Mouse (Mus musculus) 3134 (cell line): Measurements from ENCODE around the gene Sap18b.
"Not testable (repeated sequence)": the region's sequence is repeated elsewhere in the genome, so short reads cannot be mapped to it uniquely, and the experiment has no call there.

Source experiments
- DNase-seq: peaks from one replicate; pipeline ENCODE4 v3.0.0-alpha.2; 2011; ENCODE audit warnings: low spot score; ENCODE audit not compliant: insufficient read length; ENCODE audit errors: extremely low read depth

The Sap18b gene

GRCm38 (mm10) chr8:95825162-95825561 is at the start of gene Sap18b:
Gene Sap18b (plus strand): TSS chr8:95825346.
- DNase-seq: not testable (repeated sequence)

- no peak for DNase-seq
These were observed 44.1 kb upstream of the Sap18b start for GRCm38 (mm10) chr8:95781085-95781484.

- DNase-seq: no peak
These were observed 43.4 kb upstream of the Sap18b start for GRCm38 (mm10) chr8:95781775-95782174.

GRCm38 (mm10) chr8:95782628-95783027 is 42.5 kb upstream of the Sap18b start:
- no peak for DNase-seq

- DNase-seq: no peak
These were observed 39.6 kb upstream of the Sap18b start for GRCm38 (mm10) chr8:95785591-95785990.

- DNase-seq: not testable (repeated sequence)
These were observed 29.6 kb upstream of the Sap18b start for GRCm38 (mm10) chr8:95795333-95796061.

- no peak for DNase-seq
These were observed 26.0 kb upstream of the Sap18b start for GRCm38 (mm10) chr8:95799117-95799516.

GRCm38 (mm10) chr8:95799891-95800290 is 25.3 kb upstream of the Sap18b start:
- DNase-seq: no peak

- DNase-seq: no peak
These were observed 24.8 kb upstream of the Sap18b start for GRCm38 (mm10) chr8:95800353-95800752.

- DNase-seq: no peak
These were observed 23.6 kb upstream of the Sap18b start for GRCm38 (mm10) chr8:95801476-95802064.

- DNase-seq: no peak
These were observed 22.9 kb upstream of the Sap18b start for GRCm38 (mm10) chr8:95802231-95802630.

- DNase-seq: no peak
These were observed 19.7 kb upstream of the Sap18b start for GRCm38 (mm10) chr8:95805482-95805881.

- peak; percentile 41 for DNase-seq
These were observed 18.5 kb upstream of the Sap18b start for GRCm38 (mm10) chr8:95806461-95807191.

GRCm38 (mm10) chr8:95807331-95807843 is 17.8 kb upstream of the Sap18b start, which contains the start of gene Cnot1:
Gene Cnot1 (minus strand): TSS chr8:95807464.
- peak; percentile 99 for DNase-seq

GRCm38 (mm10) chr8:95807861-95808260 is 17.3 kb upstream of the Sap18b start:
- no peak for DNase-seq

GRCm38 (mm10) chr8:95808631-95809030 is 16.5 kb upstream of the Sap18b start:
- DNase-seq: no peak

- no peak for DNase-seq
These were observed 16.0 kb upstream of the Sap18b start for GRCm38 (mm10) chr8:95809116-95809515.

GRCm38 (mm10) chr8:95810184-95810591 is 15.0 kb upstream of the Sap18b start:
- no peak for DNase-seq

- no peak for DNase-seq
These were observed 9.0 kb upstream of the Sap18b start for GRCm38 (mm10) chr8:95816044-95816708.

- DNase-seq: no peak
These were observed 7.5 kb upstream of the Sap18b start for GRCm38 (mm10) chr8:95817597-95817996.

- DNase-seq: no peak
These were observed 6.9 kb upstream of the Sap18b start for GRCm38 (mm10) chr8:95818211-95818610.
